Mouse (Mus musculus) kidney, embryonic 16.5 days (tissue): ENCODE data around the gene Gm44965. TPM values are rescaled to one million over a fixed set of nuclear protein-coding genes. Genes with fewer than 3 reads are reported as not detected.

ENCODE experiments used
- ATAC-seq: fragments of 200-750 bp; cut with Nextera tagmentation; 2 replicates; pipeline ENCODE4 v1.8.0; 2017; ENCODE audit warnings: moderate TSS enrichment; ENCODE audit not compliant: low FRiP score, low TSS enrichment
- H3K27ac ChIP-seq: fragments of 300-500 bp; sonication (generic); 2 replicates; pipeline ENCODE4 v1.5.1; 2014; ENCODE audit warnings: low read length
- H3K27me3 ChIP-seq: fragments of 300-500 bp; sonication (generic); 2 replicates; pipeline ENCODE4 v1.6.1; 2014; ENCODE audit warnings: low read length, control low read depth, mixed read lengths; ENCODE audit not compliant: insufficient read depth
- H3K36me3 ChIP-seq: fragments of 300-500 bp; sonication (generic); 2 replicates; pipeline ENCODE4 v1.6.1; 2014; ENCODE audit warnings: low read length, control low read depth, mixed read lengths; ENCODE audit not compliant: insufficient read depth
- H3K4me1 ChIP-seq: fragments of 300-500 bp; sonication (generic); 2 replicates; pipeline ENCODE4 v1.6.1; 2014; ENCODE audit warnings: low read length, control low read depth, mixed read lengths; ENCODE audit not compliant: insufficient read depth
- H3K4me2 ChIP-seq: fragments of 300-500 bp; sonication (generic); replicated peaks from 2 replicates; pipeline ENCODE4 v1.6.1; 2014; ENCODE audit warnings: low read depth, low read length
- H3K4me3 ChIP-seq: fragments of 300-500 bp; sonication (generic); 2 replicates; pipeline ENCODE4 v1.5.1; 2014; ENCODE audit warnings: mild to moderate bottlenecking, low read length
- H3K9ac ChIP-seq: fragments of 300-500 bp; sonication (generic); replicated peaks from 2 replicates; pipeline ENCODE4 v1.6.1; 2014; ENCODE audit warnings: low read length
- H3K9me3 ChIP-seq: fragments of 300-500 bp; sonication (generic); 2 replicates; pipeline ENCODE4 v1.6.1; 2016; ENCODE audit warnings: low read length, control low read depth
- WGBS: fragments of 180-500 bp; shearing (Covaris S2); extraction: QIAGEN DNeasy Blood & Tissue Kit; methylation state at CpG from one replicate; pipeline ENCODE4 v1.1.7; 2014; 5-methylcytosine and 5-hydroxymethylcytosine counted together
- polyA plus RNA-seq: library from polyadenylated mRNA; unstranded; fragments of >200 nt; fragmentation: Nextera tagmentation; extraction: Ambion mirVana; gene quantifications from 2 replicates; pipeline ENCODE4 v1.2.1, GENCODE M21; 2015

The Gm44965 gene
- polyA plus RNA-seq, 1 experiment from 2014 or later, result not detected

- H3K36me3 ChIP-seq, result no peaks in the 10 kb centered on the region
- peak overlapping the region; percentile 48 for H3K4me3 ChIP-seq
- 7% methylated on average over 13 of the region's 13 CpGs for WGBS
- H3K27ac ChIP-seq, result peak overlapping the region; percentile 84; the same call in 1 of the 2 replicates
- peaks cover 18% of the 10 kb centered on the region for H3K4me1 ChIP-seq
- peaks cover 4% of the 10 kb centered on the region; the same call in 1 of the 2 replicates for H3K27me3 ChIP-seq
- H3K9ac ChIP-seq, result peak overlapping the region; percentile 69
- no peaks in the 10 kb centered on the region for H3K9me3 ChIP-seq
- peak; percentile 54; the same call in 1 of the 2 replicates for ATAC-seq
- H3K4me2 ChIP-seq, result peak overlapping the region; percentile 92
These were observed 35.9 kb downstream of the Gm44965 start for GRCm38 (mm10) chr6:48629661-48630034.

GRCm38 (mm10) chr6:48630831-48631230 is 37.1 kb downstream of the Gm44965 start:
- no peak for ATAC-seq
- H3K9ac ChIP-seq, result no peak overlapping the region
- 91% methylated on average over 8 of the region's 8 CpGs for WGBS
- no peaks in the 10 kb centered on the region for H3K9me3 ChIP-seq
- no peaks in the 10 kb centered on the region for H3K36me3 ChIP-seq
- peaks cover 18% of the 10 kb centered on the region for H3K4me1 ChIP-seq
- H3K4me2 ChIP-seq, result no peak overlapping the region
- no peak overlapping the region for H3K27ac ChIP-seq
- no peaks in the 10 kb centered on the region for H3K27me3 ChIP-seq
- no peak overlapping the region for H3K4me3 ChIP-seq

GRCm38 (mm10) chr6:48635105-48635504 is 41.4 kb downstream of the Gm44965 start:
- Histone ChIP-seq H3K9ac (no peak overlapping the region), H3K27ac (no peak overlapping the region), H3K9me3 (no peaks in the 10 kb centered on the region), H3K4me3 (no peak overlapping the region), H3K36me3 (no peaks in the 10 kb centered on the region), H3K4me2 (no peak overlapping the region), H3K27me3 (no peaks in the 10 kb centered on the region), H3K4me1 (no peaks in the 10 kb centered on the region)
- WGBS, result 87% methylated on average over 2 of the region's 2 CpGs
- ATAC-seq, result no peak

- H3K27ac ChIP-seq, result no peak overlapping the region
- H3K4me2 ChIP-seq, result no peak overlapping the region
- H3K4me1 ChIP-seq, result no peaks in the 10 kb centered on the region
- H3K4me3 ChIP-seq, result no peak overlapping the region
- H3K9ac ChIP-seq, result no peak overlapping the region
- no peak for ATAC-seq
- no peaks in the 10 kb centered on the region for H3K36me3 ChIP-seq
- no peaks in the 10 kb centered on the region for H3K27me3 ChIP-seq
- H3K9me3 ChIP-seq, result no peaks in the 10 kb centered on the region
- WGBS, result 70% methylated on average over 6 of the region's 6 CpGs
These were observed 42.8 kb downstream of the Gm44965 start for GRCm38 (mm10) chr6:48636515-48636914.

GRCm38 (mm10) chr6:48637811-48638500 is 44.2 kb downstream of the Gm44965 start:
- Histone ChIP-seq H3K36me3 (no peaks in the 10 kb centered on the region), H3K9ac (no peak overlapping the region), H3K27me3 (no peaks in the 10 kb centered on the region), H3K4me3 (no peak overlapping the region), H3K27ac (no peak overlapping the region), H3K4me1 (no peaks in the 10 kb centered on the region), H3K4me2 (no peak overlapping the region), H3K9me3 (no peaks in the 10 kb centered on the region)
- WGBS, result 63% methylated on average over 6 of the region's 6 CpGs
- no peak for ATAC-seq

GRCm38 (mm10) chr6:48638553-48638952 is 44.8 kb downstream of the Gm44965 start:
- no peak for ATAC-seq
- no peak overlapping the region for H3K9ac ChIP-seq
- H3K4me2 ChIP-seq, result no peak overlapping the region
- no peaks in the 10 kb centered on the region for H3K9me3 ChIP-seq
- no peaks in the 10 kb centered on the region for H3K27me3 ChIP-seq
- no peak overlapping the region for H3K27ac ChIP-seq
- no peaks in the 10 kb centered on the region for H3K36me3 ChIP-seq
- H3K4me3 ChIP-seq, result no peak overlapping the region
- H3K4me1 ChIP-seq, result no peaks in the 10 kb centered on the region
- WGBS, result 69% methylated on average over 2 of the region's 2 CpGs

GRCm38 (mm10) chr6:48641391-48641790 is 47.6 kb downstream of the Gm44965 start:
- Histone ChIP-seq H3K4me1 (no peaks in the 10 kb centered on the region), H3K9ac (no peak overlapping the region), H3K4me2 (no peak overlapping the region), H3K4me3 (no peak overlapping the region), H3K9me3 (no peaks in the 10 kb centered on the region), H3K27me3 (no peaks in the 10 kb centered on the region), H3K27ac (no peak overlapping the region), H3K36me3 (no peaks in the 10 kb centered on the region)
- 71% methylated on average over 6 of the region's 6 CpGs for WGBS
- ATAC-seq, result no peak

GRCm38 (mm10) chr6:48642764-48643292 is 49.1 kb downstream of the Gm44965 start:
- WGBS, result 20% methylated on average over 4 of the region's 4 CpGs
- no peak overlapping the region for H3K27ac ChIP-seq
- no peak overlapping the region for H3K9ac ChIP-seq
- no peak overlapping the region for H3K4me3 ChIP-seq
- no peak overlapping the region for H3K4me2 ChIP-seq
- no peaks in the 10 kb centered on the region for H3K9me3 ChIP-seq
- ATAC-seq, result peak; percentile 54; the same call in 1 of the 2 replicates
- H3K36me3 ChIP-seq, result no peaks in the 10 kb centered on the region
- H3K4me1 ChIP-seq, result no peaks in the 10 kb centered on the region
- H3K27me3 ChIP-seq, result no peaks in the 10 kb centered on the region

GRCm38 (mm10) chr6:48645660-48646308 is 52.0 kb downstream of the Gm44965 start:
- Histone ChIP-seq H3K27ac (no peak overlapping the region), H3K4me1 (no peaks in the 10 kb centered on the region), H3K4me2 (no peak overlapping the region), H3K4me3 (no peak overlapping the region), H3K36me3 (no peaks in the 10 kb centered on the region), H3K9ac (no peak overlapping the region), H3K9me3 (no peaks in the 10 kb centered on the region), H3K27me3 (no peaks in the 10 kb centered on the region)
- peak; percentile 35; the same call in 1 of the 2 replicates for ATAC-seq
- 10% methylated on average over 12 of the region's 12 CpGs for WGBS

GRCm38 (mm10) chr6:48646309-48646690 is 52.6 kb downstream of the Gm44965 start:
- H3K27me3 ChIP-seq, result no peaks in the 10 kb centered on the region
- H3K4me1 ChIP-seq, result no peaks in the 10 kb centered on the region
- H3K9me3 ChIP-seq, result no peaks in the 10 kb centered on the region
- no peak overlapping the region for H3K4me3 ChIP-seq
- no peak overlapping the region for H3K4me2 ChIP-seq
- no peaks in the 10 kb centered on the region for H3K36me3 ChIP-seq
- no peak overlapping the region for H3K27ac ChIP-seq
- H3K9ac ChIP-seq, result no peak overlapping the region
- 78% methylated on average over 4 of the region's 4 CpGs for WGBS
- no peak for ATAC-seq
